Mouse (Mus musculus): ENCODE data around the gene Slf2. TPM values are rescaled to one million over a fixed set of nuclear protein-coding genes. Genes with fewer than 3 reads are reported as not detected.

The Slf2 gene
- polyA plus RNA-seq, 1 experiment from 2014 or later, result 17.7 TPM

DNA sequence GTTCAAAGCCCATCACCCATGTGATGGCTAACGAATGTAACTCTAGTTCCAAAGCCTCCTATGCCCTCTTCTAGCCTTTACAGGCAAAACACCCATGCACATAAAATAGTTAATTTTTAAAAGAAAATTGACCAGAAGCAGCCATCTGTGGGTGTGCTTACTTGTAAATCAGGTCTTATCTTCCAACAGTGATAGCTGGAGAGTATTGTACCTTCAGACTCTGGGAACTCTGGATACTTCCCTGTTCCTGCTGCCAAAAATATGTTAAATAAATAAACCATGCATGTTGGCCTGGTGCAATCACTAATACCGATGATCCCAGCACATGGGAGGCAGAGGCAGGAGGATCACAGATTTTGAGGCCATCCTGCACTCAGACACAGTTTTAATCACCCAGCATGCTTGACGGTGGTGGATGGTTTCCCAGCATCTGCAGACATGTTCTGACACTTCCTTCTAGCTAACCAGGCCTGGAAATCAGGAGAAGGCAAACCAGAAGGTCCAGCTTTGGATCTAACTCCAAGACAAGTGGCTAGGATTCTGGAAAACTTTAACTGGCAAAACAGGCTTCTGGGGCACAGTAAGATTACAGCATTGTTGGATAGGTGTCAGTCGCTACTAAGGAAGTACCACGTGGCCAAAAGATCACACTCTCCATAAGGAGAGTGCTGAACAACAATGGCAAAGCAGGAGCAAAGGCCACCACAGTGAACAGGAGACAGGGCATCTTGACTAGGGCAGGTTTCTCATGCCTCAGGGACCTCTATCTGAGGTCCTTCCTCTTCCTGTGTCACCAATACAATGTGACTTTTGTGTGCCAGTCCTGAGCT, 54.4 kb downstream of the Slf2 start:
- WGBS (ENCODE audit: missing documents), result 72% methylated on average over 5 of the region's 5 CpGs
- H3K36me3 ChIP-seq (ENCODE audit: inconsistent target), result peaks cover 5% of the 10 kb centered on the region; the same call in 1 of the 2 replicates
- no peak overlapping the region for H3K27ac ChIP-seq

DNA sequence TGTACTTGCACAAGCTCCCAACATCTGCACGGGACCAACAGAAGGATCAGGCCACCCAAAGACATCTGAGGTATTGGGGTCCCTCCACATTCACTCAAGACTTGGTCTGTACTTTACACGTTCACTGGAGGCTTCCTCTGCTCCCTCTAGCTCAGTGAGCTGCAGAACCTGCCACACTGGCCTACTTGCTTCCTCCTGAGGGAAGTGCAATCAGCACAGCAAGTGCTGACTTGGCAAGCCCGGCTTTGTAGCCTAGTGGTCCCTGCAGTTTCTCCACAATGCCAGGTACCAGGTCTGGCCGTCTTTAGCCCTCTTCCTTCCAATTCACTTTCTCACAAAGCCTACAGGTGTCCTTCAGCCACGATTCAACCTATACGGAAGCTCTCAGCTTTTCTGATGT, 56.1 kb downstream of the Slf2 start:
- H3K27ac ChIP-seq, result no peak overlapping the region
- H3K36me3 ChIP-seq (ENCODE audit: inconsistent target), result no peaks in the 10 kb centered on the region
- H3K79me2 ChIP-seq (ENCODE audit: inconsistent target), result no peaks in the 10 kb centered on the region
- 75% methylated on average over 6 of the region's 6 CpGs for WGBS (ENCODE audit: missing documents)
- no peak overlapping the region for H3K4me3 ChIP-seq (ENCODE audit: inconsistent target)

More for the DNA sequence above, 54.4 kb downstream of the Slf2 start:
- no peak overlapping the region for H3K4me3 ChIP-seq (ENCODE audit: inconsistent target)
- H3K79me2 ChIP-seq (ENCODE audit: inconsistent target), result no peaks in the 10 kb centered on the region

- Histone ChIP-seq H3K36me3 (ENCODE audit: inconsistent target) (no peaks in the 10 kb centered on the region), H3K79me2 (ENCODE audit: inconsistent target) (no peaks in the 10 kb centered on the region), H3K27ac (no peak overlapping the region), H3K4me3 (ENCODE audit: inconsistent target) (no peak overlapping the region)
- WGBS (ENCODE audit: missing documents), result 75% methylated on average over 6 of the region's 6 CpGs
Measured at GRCm38 (mm10) chr19:44987851-44988250, 56.9 kb downstream of the Slf2 start.

DNA sequence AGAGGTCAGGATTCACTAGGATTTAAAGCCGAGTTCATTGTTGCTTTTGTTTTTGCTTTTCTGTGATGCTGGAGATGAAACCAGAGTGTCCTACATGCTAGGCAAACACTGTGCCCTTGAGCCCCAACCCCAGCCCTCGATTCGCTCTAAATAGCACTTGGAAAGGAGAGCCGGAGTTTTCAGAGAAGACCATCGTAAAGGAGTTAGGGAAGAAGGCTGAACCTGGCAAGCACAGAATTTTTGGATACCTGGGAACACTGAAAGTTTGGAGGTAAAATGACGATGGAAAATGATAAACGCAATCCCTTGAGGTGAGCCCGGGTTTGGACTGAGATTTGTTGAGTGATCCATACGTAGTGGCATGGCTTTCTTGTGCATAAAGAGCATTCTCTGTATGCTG, 57.4 kb downstream of the Slf2 start:
- Histone ChIP-seq H3K36me3 (ENCODE audit: inconsistent target) (no peaks in the 10 kb centered on the region), H3K4me3 (ENCODE audit: inconsistent target) (no peak overlapping the region), H3K27ac (no peak overlapping the region), H3K79me2 (ENCODE audit: inconsistent target) (no peaks in the 10 kb centered on the region)
- 61% methylated on average over 9 of the region's 9 CpGs for WGBS (ENCODE audit: missing documents)

GRCm38 (mm10) chr19:44988831-44989566, 58.0 kb downstream of the Slf2 start, which contains the start of gene Sema4g:
TSS of gene Sema4g (plus strand) at chr19:44989101.
- H3K4me3 ChIP-seq (ENCODE audit: inconsistent target), result no peak within 1 kb of the TSS
- H3K27ac ChIP-seq, result no peak within 1 kb of the TSS
- WGBS (ENCODE audit: missing documents), result 5% methylated on average over 45 of the region's 58 CpGs
- H3K36me3 ChIP-seq (ENCODE audit: inconsistent target), result no peaks in the 10 kb centered on the region
- no peaks in the 10 kb centered on the region for H3K79me2 ChIP-seq (ENCODE audit: inconsistent target)

- WGBS (ENCODE audit: missing documents), result 43% methylated on average over 20 of the region's 22 CpGs
- no peaks in the 10 kb centered on the region for H3K79me2 ChIP-seq (ENCODE audit: inconsistent target)
- no peaks in the 10 kb centered on the region for H3K36me3 ChIP-seq (ENCODE audit: inconsistent target)
- no peak overlapping the region for H3K4me3 ChIP-seq (ENCODE audit: inconsistent target)
- H3K27ac ChIP-seq, result no peak overlapping the region
Measured at GRCm38 (mm10) chr19:44989567-44990495, 58.9 kb downstream of the Slf2 start.

- H3K79me2 ChIP-seq (ENCODE audit: inconsistent target), result no peaks in the 10 kb centered on the region
- whole genome bisulfite sequencing (ENCODE audit: missing documents), result 94% methylated on average over 8 of the region's 8 CpGs
- H3K4me3 ChIP-seq (ENCODE audit: inconsistent target), result no peak overlapping the region
- H3K27ac ChIP-seq, result no peak overlapping the region
- no peaks in the 10 kb centered on the region for H3K36me3 ChIP-seq (ENCODE audit: inconsistent target)
Measured at GRCm38 (mm10) chr19:44991031-44991430, 60.1 kb downstream of the Slf2 start.

DNA sequence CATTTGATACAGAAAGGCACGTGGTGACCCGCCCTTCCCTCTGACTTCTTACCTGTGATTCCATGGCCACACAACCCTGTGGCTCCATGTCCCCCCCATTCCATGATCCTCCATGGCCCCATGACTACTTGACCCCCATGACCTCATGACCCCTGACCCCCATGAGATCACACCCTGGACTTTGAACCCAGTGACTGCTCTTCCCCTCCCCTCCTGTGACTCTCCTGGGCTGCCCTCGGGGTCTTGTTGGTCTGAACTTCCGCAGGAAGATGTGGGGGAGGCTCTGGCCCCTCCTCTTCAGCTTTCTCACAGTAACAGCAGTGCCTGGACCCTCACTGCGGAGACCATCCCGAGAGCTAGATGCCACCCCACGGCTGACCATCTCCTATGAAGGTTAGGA, 61.3 kb downstream of the Slf2 start:
- no peaks in the 10 kb centered on the region for H3K36me3 ChIP-seq (ENCODE audit: inconsistent target)

GRCm38 (mm10) chr19:44992712-44993111, 61.8 kb downstream of the Slf2 start:
- no peaks in the 10 kb centered on the region for H3K79me2 ChIP-seq (ENCODE audit: inconsistent target)
- no peaks in the 10 kb centered on the region for H3K36me3 ChIP-seq (ENCODE audit: inconsistent target)
- H3K27ac ChIP-seq, result no peak overlapping the region
- no peak overlapping the region for H3K4me3 ChIP-seq (ENCODE audit: inconsistent target)
- WGBS (ENCODE audit: missing documents), result 67% methylated on average over 7 of the region's 7 CpGs

More for the DNA sequence above, 61.3 kb downstream of the Slf2 start:
- Histone ChIP-seq H3K4me3 (ENCODE audit: inconsistent target) (no peak overlapping the region), H3K27ac (no peak overlapping the region), H3K79me2 (ENCODE audit: inconsistent target) (no peaks in the 10 kb centered on the region)
- WGBS (ENCODE audit: missing documents), result 34% methylated on average over 7 of the region's 7 CpGs

- no peak overlapping the region for H3K27ac ChIP-seq
- H3K36me3 ChIP-seq (ENCODE audit: inconsistent target), result no peaks in the 10 kb centered on the region
- no peaks in the 10 kb centered on the region for H3K79me2 ChIP-seq (ENCODE audit: inconsistent target)
- no peak overlapping the region for H3K4me3 ChIP-seq (ENCODE audit: inconsistent target)
- WGBS (ENCODE audit: missing documents), result 90% methylated on average over 11 of the region's 11 CpGs
Measured at GRCm38 (mm10) chr19:44997786-44998185, 66.8 kb downstream of the Slf2 start.

DNA sequence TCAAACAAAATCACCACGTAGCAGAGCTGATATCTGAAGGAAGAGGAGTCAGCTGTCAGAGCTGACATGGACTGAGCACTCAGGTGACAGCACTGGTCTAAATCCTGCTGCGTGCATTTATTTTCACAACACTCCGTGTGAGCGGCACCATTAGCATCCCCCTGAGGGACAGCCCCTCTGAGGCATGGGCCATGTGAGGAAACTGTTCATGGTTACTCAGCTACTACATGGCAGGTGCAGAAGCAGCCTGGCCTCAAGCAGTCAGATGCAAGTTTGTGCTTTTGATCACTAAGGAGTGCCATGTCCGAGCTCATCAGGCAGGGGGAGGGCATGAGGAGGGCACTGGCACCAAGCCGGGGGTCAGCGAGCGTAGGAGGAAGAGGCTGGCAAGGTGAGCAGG, 68.7 kb downstream of the Slf2 start:
- H3K79me2 ChIP-seq (ENCODE audit: inconsistent target), result peaks cover 4% of the 10 kb centered on the region; the same call in 1 of the 2 replicates
- no peak overlapping the region for H3K4me3 ChIP-seq (ENCODE audit: inconsistent target)
- 88% methylated on average over 8 of the region's 8 CpGs for WGBS (ENCODE audit: missing documents)
- H3K27ac ChIP-seq, result no peak overlapping the region
- peaks cover 12% of the 10 kb centered on the region; the same call in 1 of the 2 replicates for H3K36me3 ChIP-seq (ENCODE audit: inconsistent target)

DNA sequence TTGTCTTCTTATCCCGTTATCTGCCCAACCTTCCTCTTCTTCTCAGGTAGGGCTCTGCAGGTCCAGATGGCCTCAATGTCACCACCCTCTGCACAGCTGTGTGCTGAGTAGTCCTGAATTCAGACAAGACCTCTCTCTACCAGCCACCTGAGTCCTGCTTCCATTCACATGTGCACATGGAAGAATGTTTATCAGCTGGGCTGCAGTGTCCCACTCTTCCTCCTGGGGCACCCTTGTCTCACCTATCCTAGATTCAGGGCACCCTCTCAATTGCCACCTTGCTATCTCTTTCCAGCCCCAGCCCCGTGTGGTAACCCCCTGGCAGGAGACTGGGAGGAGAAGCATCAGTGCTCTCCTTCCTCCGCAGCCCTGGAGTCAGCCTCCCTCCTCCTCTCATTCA, 71.3 kb downstream of the Slf2 start:
- Histone ChIP-seq H3K79me2 (ENCODE audit: inconsistent target) (peaks cover 16% of the 10 kb centered on the region; the same call in 1 of the 2 replicates), H3K27ac (no peak overlapping the region), H3K36me3 (ENCODE audit: inconsistent target) (peaks cover 17% of the 10 kb centered on the region; the same call in 1 of the 2 replicates), H3K4me3 (ENCODE audit: inconsistent target) (no peak overlapping the region)
- 92% methylated on average over 1 of the region's 3 CpGs for WGBS (ENCODE audit: missing documents)

DNA sequence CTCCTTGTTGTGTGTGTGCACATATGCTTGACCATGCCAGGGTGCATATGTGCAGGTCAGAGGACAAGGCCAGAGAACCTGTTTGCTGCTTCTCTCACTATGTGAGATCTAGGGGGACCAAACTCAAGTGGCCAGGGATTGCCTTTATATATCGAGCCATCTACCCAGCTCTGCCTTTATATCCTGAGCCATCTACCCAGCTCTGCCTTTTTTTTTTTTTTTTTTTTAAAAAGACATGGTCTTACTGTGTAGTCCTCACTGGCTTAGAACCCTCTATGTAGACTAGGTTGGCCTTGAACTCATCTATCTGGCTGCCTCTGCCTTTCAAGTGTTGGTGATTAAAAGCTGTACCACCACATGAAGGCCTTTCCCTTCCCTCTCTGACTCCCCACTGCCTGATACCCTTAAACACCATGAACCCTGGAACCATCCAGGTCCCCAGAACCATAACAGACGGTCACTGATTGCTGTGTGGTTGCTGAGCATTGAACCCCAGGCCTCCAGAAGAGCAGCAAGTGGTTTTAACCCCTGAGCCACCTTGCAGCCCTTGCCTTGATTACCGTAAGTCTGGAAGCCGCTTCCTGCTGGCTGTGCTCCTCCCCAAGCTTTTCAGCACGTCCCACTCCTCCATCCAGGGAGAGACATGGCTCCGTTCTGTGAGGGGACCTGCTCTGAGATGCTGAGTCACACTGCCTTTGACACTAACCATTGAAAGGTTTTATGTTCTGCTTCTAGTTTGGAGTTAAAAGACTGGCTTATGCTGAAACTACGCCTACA, 73.0 kb downstream of the Slf2 start:
- Histone ChIP-seq H3K4me3 (ENCODE audit: inconsistent target) (no peak overlapping the region), H3K27ac (no peak overlapping the region), H3K36me3 (ENCODE audit: inconsistent target) (peaks cover 17% of the 10 kb centered on the region; the same call in 1 of the 2 replicates), H3K79me2 (ENCODE audit: inconsistent target) (peaks cover 18% of the 10 kb centered on the region; the same call in 1 of the 2 replicates)
- 96% methylated on average over 7 of the region's 7 CpGs for WGBS (ENCODE audit: missing documents)

All from macrophage (primary cell).